Mouse (Mus musculus): Measurements from ENCODE around the gene Faap20.

The Faap20 gene

DNA sequence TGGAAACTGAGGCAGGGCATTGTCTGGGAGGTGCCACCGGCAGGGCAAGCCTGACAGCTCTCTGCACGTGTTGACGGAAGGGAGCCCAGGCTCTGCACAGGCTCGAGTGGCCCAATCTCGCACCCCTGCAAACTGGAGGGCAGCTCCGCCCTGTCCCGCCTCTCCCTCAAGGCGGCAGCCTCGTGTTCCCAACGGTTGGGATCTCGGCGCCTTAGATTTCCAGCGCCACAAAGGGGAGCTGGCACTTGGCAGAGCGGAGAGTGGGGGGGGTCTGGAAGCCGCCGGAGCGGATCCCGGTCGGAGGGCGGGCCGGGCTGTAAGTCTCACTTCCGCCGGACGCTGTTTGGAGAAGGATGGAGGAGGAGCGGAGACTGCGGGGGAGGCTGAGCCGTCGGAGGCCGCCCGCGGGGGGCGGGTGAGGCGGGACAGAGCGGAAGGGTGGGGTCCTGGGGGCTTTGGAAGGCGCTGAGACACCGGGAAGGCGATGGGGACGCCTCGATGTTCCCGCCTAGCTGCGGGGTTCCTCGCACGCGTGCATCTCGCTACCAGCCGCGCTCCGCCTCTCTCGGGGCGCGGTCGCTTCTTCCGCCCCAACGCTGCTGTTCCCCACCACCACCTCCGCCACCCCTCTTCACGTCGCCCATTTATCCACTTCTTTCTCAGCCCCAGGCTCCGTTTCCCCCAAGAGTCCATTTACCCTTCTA, at the start of gene Faap20:
Gene Faap20 (plus strand): TSS at position 155 of the 704 bp plus-strand sequence.
- peak; percentile 86 for DNase-seq

DNA sequence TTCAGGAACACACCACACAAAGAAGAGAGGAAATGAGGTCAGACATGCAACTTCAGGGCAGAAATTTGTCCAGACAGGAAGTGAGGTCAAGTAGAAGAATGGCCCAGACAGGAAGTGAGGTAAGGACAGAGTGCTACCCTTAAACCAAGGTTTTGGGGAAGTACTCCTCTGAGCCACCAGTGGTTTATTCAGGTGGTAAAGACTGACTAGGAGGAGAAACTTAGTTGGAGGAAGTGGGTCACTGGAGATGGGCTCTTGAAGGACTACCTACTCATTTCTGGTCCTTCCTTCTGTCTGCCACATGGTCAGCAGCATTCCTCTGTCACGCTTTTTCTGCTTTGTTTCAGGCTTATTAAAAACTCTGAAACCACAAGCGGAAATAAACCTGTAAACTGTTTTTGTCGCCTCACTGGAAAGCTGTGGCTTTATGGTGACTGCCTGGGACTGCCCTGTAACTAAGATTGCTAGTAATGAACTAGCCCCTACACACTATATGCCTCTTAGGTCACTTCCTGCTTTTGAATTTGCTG, 48.7 kb upstream of the Faap20 start:
- DNase-seq = no peak

DNA sequence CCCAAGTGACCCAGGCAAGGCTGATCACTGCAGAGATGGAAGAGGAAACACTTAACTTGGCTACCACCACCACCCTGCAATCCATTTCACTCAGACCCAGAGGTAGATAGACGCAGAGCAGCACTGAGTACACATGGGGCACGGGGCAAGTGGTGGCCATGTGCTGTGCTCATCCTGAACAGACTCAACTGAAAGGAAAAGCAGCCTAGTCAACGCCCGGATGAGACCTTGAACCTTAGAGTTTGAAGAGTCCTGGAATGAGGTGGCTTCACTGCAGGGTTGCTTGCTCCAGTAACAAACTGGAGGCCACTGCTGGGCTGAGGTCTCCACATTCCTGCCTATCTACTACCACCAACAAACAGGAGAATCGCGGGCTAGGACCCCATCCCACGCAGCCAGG, 47.8 kb upstream of the Faap20 start:
- DNase-seq = no peak

DNA sequence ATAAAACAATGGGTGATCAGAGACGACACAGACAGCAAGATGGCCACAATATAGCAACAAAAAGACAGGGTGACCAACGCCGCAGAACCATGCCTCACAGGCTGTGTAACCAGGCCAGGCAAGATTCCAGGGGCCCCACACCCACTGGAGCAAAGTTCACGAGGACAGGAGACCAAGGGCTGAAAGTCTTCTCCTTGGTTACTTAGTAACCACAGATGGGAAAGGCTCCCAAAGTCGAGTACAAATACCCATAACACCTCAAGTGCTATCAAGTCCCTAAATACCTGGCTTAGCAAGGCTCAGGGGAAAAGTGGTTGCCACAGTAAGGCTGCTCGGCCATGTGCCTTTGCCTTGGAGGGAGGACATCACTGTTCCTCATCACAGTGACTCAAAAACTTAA, 43.7 kb upstream of the Faap20 start:
- DNase-seq = peak; percentile 91

DNA sequence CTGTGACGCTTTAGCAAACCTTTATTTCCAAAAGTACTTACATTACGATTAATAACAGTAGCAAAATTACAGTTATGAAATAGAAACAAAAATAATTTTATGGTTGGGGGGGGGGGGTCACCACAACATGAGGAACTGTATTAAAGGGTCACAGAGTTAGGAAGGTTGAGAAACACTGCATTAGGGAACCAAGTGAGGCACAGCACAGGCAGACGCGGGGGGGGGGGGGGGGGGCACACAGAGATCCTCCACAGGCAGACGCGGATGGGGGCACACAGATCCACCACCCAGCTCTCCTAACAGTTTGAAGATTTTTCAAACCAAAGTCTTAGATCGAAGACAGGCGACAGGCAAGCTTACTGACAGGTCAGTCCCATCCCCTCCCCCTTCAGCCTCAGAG, 43.1 kb upstream of the Faap20 start:
- no peak for DNase-seq

DNA sequence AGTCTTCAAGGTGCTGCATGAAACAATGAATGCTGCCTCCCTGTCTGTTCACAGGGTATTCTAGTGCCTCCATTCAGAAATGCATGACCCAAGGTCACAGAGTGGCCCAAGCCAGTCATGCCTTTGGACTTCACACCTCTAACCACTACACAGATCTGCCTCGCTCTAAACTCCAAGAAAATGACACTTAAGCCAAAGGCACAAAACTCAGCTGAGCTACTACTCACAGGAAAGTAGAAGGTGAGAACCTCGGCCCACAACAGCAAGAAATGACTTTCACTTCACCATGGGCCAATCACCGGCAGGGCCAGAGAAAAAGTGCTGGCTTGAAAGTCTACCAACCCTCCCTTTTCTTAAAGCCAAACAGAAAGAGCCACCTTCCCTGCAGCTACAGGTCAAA, 41.8 kb upstream of the Faap20 start:
- DNase-seq = peak; percentile 50

DNA sequence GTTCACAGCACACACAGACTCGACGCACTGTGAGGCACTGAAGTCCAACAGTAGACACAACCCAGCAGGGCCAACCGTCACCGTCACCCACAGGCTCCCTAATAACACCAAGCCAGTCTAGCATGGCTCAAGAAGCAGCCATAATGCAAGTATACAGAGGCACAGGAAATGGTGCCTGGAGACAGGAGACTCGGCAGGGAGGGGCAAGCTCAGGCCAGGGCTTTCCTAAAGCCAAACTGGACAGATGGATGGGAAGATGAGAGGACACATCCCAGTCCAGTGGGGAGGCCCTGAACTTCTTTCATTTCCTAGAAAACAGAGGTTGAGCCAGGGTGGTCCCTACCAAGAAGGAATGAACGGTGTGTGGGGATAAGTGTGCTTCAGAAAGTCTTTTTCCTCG, 41.0 kb upstream of the Faap20 start:
- no peak for DNase-seq

DNA sequence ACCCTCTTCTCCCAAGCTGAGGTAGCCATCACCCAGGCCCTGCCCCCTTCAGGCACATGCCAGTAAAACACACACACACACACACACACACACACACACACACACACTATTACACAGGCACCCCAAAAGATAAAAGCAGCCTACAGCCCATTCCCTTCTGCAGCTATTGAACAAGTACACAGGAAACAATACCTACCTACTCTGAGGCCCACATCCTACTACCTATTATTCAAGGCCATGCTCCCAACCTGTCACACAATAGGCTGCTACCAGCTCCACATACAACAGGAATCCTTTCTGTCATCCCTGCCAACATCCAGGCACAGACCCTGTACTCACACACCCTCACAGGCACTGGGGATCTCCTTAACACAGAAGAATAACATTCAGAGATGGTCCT, 40.5 kb upstream of the Faap20 start:
- no peak for DNase-seq

DNA sequence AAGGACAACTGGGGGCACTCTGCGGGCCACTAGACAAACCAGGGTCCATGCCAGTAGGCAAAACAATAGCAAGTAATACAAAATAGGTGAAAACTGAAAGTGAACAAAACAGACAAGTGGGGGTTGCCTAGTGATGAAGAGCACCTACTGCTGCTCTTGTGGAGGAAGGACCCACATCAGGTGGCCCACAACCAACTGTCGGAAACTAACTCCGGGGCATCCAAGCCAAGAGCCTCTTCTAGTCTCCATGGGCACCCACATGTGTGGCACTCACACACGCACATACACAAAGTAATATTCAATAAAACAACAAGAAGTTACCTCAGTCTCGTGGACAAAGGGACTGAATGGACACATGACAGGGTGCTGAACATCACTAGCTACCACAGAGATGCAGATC, 40.1 kb upstream of the Faap20 start:
- no peak for DNase-seq

DNA sequence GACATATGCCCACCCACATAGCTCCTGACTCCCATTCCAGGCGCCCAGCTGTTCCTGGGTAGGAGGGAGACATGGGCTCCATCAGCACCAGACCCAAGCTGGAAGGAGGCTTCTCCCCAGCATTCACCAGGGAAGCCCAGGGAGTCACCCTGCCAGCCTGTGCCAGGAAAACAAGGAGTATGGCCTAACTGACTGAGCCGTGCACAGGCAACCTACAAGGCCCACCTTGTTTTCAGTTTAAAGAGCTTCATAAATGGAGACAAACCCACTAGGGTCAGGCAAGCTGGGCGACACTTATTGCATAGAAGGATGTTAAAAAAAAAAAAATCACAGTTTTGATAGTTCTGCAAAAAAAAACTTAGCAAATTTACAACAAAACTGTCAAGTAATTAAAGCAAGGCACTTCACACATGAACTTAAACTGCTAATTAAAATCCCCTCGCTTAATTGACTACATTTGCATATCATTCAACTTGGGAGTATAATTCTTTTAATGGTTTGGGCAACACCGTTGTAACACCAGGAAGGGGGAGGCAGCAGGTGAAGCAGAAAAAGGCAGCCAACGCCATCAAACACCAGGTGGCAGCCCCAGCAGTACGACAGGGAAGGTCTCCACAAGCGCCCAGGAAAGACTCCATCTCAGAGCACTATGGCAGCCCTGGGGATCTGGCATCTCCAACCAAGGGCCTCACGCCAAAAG, 36.4 kb upstream of the Faap20 start:
- DNase-seq = no peak

DNA sequence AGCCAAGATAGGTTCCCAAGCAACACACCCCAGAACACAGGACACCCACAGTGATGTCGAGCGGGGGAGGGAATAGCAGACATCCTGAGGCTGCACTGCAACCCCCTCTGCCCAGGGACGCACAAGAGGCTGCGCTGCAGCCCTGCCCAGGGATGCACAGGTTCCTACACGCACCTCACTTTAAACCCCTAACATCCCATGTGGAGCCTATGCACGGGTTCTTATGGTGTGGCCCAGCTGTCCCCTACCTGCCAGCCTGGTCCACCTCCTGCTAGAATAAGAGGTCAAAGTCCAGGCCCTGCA, 35.9 kb upstream of the Faap20 start:
- DNase-seq = no peak

DNA sequence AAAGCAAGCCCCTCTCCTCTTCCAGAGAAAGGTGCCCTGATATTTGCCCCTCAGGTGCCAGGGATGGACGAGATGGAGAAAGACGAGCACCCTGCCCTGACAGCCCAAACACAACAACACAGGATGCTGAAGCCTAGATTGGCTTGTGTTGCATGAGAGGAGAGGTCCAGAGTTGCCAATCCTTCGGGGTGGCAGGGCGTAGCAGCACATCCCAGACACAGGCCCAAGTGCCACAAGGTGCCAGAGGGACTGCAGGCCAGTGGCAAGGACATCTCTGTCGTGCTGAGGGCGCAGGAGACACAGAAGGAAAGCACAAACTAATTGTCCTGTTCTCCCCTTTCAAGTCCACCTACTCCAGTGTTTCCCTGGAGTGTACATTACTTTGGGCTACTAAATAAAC, 35.4 kb upstream of the Faap20 start:
- DNase-seq = no peak

DNA sequence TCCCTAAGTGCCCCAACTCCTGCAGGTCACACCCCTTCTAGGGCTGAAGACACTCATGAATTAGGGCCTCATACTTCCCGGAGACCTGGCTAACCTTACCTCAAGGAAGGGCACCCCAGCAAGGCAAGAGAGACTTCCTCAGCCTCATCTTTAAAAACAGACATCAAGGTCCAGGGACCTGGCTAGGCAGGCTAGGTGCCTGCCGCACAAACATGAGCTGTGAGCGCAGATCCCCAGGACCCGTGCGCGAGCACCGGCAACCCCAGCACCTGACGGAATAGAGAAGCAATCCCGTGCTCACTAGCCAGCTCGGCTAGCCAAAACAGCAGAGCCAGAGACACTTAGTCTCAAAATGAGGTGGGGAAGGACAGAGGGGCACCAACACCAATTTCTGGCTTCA, 34.8 kb upstream of the Faap20 start:
- DNase-seq = no peak

DNA sequence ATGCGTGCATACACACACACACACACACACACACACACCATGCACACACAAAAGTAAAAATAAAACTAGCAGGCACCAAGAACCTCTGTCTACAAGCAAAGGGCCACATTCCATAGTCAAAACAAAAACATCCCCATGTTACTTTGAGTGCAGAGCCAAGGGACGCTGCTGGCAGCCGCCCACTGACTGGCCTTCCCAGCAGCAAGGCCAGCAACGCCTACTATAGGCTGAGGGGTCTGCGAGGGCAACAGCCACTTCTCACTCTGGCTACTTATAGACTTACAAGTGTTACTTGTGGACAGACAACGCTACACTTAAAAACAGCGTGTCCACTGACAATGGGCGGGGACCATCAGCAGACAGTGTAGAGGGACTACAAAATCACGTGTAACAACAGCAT, 34.4 kb upstream of the Faap20 start:
- no peak for DNase-seq

DNA sequence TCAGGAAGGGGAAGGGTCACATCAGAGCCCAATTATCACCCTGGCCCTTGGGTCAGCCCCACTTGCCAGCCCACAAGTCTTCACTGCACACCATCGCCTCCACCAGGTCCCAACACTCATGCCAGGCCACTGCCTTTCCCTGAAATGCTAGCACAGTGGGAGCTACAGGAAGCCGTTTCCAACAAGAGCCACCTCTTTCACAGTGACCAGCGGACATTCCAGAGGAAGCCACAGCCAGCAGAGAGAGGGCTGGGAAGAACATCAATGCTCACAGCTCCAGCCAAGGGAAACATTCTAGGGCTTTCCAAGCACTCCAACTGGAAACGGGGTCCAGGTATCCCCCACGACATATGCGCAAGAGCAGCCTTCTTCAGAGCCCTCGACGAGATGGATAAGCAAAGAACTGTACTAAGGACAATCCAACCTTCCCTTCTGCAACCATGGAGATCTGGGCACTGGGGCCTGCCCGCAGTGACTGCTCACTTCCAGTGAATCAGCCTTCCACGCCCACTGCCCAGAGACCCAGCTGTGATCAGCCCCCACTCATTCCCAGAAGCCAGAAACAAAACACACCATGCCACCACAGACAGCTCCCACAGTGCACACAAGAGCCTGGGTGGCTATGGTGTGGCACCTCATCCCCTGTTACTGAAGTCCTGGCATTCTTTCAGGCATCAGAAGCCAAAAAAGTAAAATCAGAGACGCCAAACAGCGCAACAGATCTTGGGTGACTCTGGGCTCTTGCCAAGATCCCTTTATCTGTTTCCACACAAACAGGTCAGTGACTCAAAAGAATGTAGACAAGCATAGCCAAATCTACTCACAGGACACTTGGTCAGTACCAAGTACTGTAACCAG, 33.6 kb upstream of the Faap20 start:
- DNase-seq = peak; percentile 42

DNA sequence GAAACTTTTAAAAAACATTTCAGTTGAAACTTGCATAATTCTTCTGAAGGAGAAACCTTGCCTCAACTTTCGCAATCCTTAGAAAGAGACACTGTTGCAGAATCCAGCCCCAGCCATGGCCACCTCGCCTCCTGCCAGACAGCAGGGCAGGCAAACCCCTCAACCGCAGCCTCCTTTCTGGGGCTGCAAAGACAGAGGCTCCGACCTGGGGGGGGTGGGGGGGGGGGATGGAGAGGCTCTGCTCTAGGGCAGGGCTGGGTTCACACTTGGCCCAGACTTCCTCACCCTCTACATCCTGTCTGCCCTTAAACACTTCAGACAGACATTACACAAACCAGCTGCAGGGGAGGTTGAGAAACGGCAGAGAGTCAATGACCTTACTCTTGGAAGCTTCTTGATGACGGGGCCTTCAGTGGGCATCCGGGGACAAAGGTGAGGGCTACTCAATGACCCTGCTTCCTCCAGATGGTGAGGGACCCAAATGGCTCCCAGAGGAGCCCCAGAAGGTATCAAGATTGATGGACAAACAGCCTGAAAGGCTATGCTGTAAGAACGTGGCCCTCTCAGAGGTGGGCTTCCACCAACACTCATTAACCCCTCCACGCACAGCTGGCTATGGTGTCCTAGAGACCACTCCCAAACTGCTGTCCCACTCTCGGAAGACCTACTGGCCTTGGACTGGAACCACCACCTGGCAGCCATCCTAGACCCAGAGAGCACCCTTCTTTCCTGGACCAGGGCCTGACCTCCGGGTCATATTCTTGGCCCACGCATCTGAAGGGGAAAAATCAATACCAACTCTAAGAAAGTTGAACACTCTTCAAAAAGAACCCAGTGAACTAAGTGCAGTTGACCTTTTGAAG, 32.1 kb upstream of the Faap20 start:
- DNase-seq = peak; percentile 58

DNA sequence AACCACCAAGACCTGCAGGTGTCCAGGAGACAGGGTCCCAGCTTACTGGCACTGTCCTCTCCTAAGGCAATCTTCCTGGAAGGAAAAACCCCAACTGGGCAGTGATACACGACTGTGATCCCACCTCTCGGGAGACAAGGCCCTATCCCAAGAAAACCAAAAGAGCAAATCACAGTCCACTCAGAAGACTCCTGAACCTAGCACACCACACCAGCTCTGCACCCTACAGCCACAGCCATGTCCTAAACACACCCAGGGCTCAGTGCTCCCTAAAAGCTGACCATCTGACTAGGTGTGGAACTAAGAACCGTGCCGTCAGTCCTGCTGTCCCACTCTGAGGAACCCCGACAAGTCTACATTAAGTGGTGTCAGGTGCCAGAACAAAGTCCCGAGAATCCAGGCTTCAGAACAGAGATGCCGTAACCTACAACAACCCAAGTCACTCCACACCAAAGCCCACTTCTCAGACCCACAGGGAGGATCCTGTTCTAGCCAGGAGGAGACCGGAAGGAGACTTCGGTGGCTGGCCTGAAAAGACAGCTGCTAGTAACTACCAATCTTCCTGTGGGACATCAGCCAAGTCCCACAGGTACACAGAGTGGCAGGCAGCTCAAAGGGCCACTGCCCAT, 31.4 kb upstream of the Faap20 start:
- DNase-seq = no peak

DNA sequence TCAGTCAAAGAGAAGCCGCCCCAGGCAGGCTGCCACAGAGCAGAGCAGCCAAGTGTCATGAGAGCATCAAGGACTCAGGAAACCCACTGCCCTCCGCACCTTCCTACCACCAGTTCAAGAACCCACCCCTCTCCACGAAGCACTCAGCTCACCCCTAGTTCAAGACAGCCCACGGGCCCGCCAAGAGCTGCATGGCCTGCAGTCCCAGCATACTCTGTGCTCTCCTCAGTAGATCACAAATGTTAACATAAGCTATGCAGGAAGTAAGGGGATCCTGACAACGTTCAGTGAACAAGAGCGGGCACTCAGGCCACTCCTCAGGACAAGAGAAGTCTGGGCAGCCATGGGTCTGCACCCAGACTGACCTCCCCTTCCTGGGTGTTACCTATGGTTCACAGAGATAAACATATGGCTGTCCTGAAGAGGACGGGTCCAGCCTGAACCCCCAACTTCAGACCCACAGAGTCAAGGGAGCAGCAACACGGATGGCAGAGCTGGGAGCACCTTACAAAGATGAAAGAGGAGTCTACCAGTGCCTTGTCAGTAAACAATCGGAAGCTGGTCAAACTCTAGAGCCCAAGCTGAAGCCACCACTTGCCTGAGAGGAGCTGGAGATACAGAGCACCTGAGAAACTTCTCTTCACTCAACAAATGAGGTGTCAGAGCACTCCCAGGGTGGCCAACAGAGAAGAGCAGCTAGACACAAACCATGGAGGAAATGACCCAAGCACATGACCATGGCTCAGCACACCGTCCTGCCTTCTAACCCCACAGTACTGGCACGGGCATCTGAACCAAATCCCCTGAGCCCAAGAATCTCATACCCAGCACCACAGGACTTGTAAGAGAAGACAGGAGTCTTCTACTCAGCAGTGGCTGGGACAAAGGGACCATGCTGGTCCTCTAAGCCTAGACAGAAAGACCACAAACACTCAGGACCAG, 30.1 kb upstream of the Faap20 start:
- DNase-seq = no peak

DNA sequence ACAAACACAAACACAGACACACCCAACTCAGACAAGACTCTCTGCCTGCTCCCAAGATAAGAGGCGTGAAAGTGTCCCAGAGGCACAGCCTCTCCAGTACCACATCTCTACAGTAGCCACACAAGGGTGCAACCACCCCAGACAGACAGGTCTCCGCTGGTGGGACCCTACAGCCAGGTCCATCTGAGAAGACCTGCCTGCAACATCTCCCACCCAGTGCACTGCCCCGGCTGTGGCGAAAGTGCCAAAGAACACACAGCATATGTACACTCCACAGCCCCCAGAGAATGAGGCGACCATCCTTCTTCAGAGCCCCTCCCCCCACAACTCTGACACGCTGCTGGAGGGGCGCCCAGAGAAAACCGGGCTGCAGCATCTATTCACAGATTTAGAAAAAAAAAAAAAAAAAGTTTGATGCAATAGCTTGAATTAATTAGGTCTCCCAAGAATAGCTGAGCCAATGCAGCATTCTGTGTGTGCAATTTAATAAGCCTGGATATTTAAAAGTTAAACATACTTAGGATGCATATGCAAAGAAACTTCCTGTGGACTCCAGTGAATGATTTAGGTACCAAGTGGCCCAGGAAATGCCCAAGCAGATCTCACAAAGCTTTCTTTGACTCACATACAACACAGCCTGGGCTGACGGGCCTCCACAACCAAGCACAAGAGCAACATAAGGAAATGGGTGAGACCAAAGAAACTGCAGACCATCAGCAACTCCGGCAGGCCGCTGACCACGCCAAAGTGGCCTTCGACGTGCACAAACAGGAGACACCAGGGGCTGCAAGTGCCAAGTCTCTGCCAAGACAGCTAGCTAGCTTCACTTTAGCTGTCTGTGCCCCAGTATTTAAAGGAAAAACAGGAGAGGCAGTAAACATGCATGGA, 29.1 kb upstream of the Faap20 start:
- DNase-seq = no peak

DNA sequence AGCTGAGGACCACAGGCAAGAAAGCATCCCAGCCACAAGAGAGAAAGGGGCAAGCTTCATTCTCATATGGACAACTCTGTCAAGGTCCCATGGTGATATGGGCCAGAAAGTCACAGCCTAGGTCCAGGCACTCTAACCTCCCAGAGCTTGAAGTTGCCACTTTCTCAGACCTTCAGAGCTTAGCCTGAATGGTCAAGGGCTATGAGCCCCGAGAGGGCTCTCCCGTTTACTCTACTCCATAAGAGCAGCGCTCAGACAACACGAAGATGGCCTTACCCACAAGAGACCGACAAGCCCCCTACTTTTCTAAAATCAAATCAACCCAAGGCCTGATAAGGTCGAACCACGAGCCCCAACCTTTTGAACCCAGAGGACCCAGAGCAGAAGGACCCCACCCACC, 28.5 kb upstream of the Faap20 start:
- DNase-seq = no peak
